Mouse (Mus musculus): ENCODE data around the gene Sspn. TPM values are rescaled to one million over a fixed set of nuclear protein-coding genes. Genes with fewer than 3 reads are reported as not detected.

Gene Sspn
- total and polyA plus RNA-seq, 3 experiments: 0.04 to 0.14 (median 0.13) TPM

DNA sequence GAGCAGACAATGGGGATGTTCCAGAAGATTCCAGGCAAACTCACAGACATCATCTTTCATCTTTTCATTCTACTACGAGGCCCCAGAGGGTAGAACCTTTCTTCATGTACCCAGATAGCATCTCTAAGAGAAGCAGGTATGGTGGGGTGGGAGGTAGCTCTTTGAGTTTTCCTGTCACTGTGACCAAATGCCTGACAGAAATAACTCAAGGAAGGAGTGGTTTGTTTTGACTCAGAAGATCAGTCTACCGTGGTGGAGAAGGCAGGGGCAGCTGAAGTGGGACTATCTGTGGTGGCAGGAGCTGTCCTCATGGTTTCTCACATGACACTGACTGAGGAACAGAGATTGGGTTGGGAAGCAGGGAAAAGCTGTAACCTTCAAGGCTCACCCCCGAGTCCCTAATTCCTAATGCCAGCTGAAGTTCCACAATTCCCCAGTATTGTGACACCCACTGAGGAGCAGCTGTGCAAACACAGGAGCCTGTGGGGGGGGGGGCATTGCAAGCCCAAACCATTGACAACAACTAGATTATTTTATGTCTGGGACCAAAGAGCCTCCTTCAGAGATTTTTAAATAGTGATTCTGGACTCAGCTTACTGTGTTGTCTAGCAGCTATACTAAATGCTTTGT, 74.6 kb downstream of the Sspn start:
- Histone ChIP-seq H3K79me2 (replicated peaks; ENCODE audit: control insufficient read depth, extremely low read depth, insufficient read depth, poor library complexity, severe bottlenecking) (no peaks in the 10 kb centered on the region), H3K27me3 (replicated peaks) (no peaks in the 10 kb centered on the region)
- TF ChIP-seq MEF2A (IDR thresholded peaks at IDR 0.05; ENCODE audit: borderline replicate concordance, low read depth, low read length): peak; percentile 93
- no peak for TF ChIP-seq SMC3 (IDR thresholded peaks at IDR 0.05; ENCODE audit: low read depth, low read length)
- TF ChIP-seq HCFC1 (IDR thresholded peaks at IDR 0.05; ENCODE audit: low read depth, low read length): 0 out of 2 replicates have a peak, but pooled peaks have one; percentile 9
- no peak for TF ChIP-seq POLR2AphosphoS2 (IDR thresholded peaks at IDR 0.05; ENCODE audit: low read depth, low read length)
- TF ChIP-seq ETS1 (conservative IDR thresholded peaks at IDR 0.05; ENCODE audit: low read depth, low read length): peak; percentile 79
- peak; percentile 55; the same call in 1 of the 2 replicates for TF ChIP-seq JUND (conservative IDR thresholded peaks at IDR 0.05; ENCODE audit: low read depth, low read length)
- TF ChIP-seq CHD1 (IDR thresholded peaks at IDR 0.05; ENCODE audit: low read depth, low read length): no peak
- TF ChIP-seq ZNF384 (IDR thresholded peaks at IDR 0.05; ENCODE audit: low read depth, low read length): no peak
- peak; percentile 85 for TF ChIP-seq EP300 (IDR thresholded peaks at IDR 0.05; ENCODE audit: low read length)
- no peak for TF ChIP-seq ZMIZ1 (IDR thresholded peaks at IDR 0.05; ENCODE audit: low read depth, low read length)
- peak; percentile 76 for TF ChIP-seq BHLHE40 (IDR thresholded peaks at IDR 0.05; ENCODE audit: low read depth, low read length)
- no peak for TF ChIP-seq ZC3H11A (IDR thresholded peaks at IDR 0.05; ENCODE audit: low read depth, low read length)
- 0 out of 2 replicates have a peak, but pooled peaks have one; percentile 24 for TF ChIP-seq E2F4 (IDR thresholded peaks at IDR 0.05; ENCODE audit: insufficient replicate concordance, low read depth, low read length)
- 0 out of 2 replicates have a peak, but pooled peaks have one; percentile 20 for TF ChIP-seq MAX (IDR thresholded peaks at IDR 0.05; ENCODE audit: low read length)
- TF ChIP-seq JUN (IDR thresholded peaks at IDR 0.05; ENCODE audit: insufficient read depth, low read depth, low read length): peak; percentile 6; the same call in 1 of the 2 replicates
- peak; percentile 49; the same call in 1 of the 2 replicates for TF ChIP-seq TCF12 (IDR thresholded peaks at IDR 0.05; ENCODE audit: low read depth, low read length)
- TF ChIP-seq IRF4 (IDR thresholded peaks at IDR 0.05; ENCODE audit: low read depth, low read length): peak; percentile 88
- no peak for TF ChIP-seq USF1 (IDR thresholded peaks at IDR 0.05; ENCODE audit: low read depth, low read length)
- 0 out of 2 replicates have a peak, but pooled peaks have one; percentile 24 for TF ChIP-seq CHD2 (IDR thresholded peaks at IDR 0.05; ENCODE audit: low read length)
- TF ChIP-seq USF2 (conservative IDR thresholded peaks at IDR 0.05; ENCODE audit: low read depth, low read length): no peak
- no peak for TF ChIP-seq SIN3A (IDR thresholded peaks at IDR 0.05; ENCODE audit: low read length)
- TF ChIP-seq POLR2A (IDR thresholded peaks at IDR 0.05; ENCODE audit: low read depth, low read length): no peak
- 0 out of 2 replicates have a peak, but pooled peaks have one; percentile 17 for TF ChIP-seq MAFK (IDR thresholded peaks at IDR 0.05; ENCODE audit: insufficient replicate concordance, low read length)
- peak; percentile 60; the same call in 1 of the 2 replicates for TF ChIP-seq MYC (IDR thresholded peaks at IDR 0.05; ENCODE audit: low read depth, low read length)
- no peak for TF ChIP-seq CTCF (conservative IDR thresholded peaks at IDR 0.05 in 1 of 2, IDR thresholded peaks at IDR 0.05 in 1 of 2; ENCODE audit: low read depth in 2 of 2, low read length in 2 of 2)
- TF ChIP-seq RAD21 (IDR thresholded peaks at IDR 0.05; ENCODE audit: low read depth, low read length): no peak
- no peak for TF ChIP-seq ELF1 (IDR thresholded peaks at IDR 0.05; ENCODE audit: low read depth, low read length)
- no peak for TF ChIP-seq NELFE (IDR thresholded peaks at IDR 0.05; ENCODE audit: low read depth, low read length)
- 0 out of 2 replicates have a peak, but pooled peaks have one; percentile 46 for TF ChIP-seq RCOR1 (conservative IDR thresholded peaks at IDR 0.05; ENCODE audit: low read depth, low read length)

More for the DNA sequence above, 74.6 kb downstream of the Sspn start:
- dilution Hi-C loops (cut with MboI; ENCODE audit: extremely low pct_ligation_motif_present, extremely low pct_unique_long_range_greater_than_20kb, low sequenced_read_pairs): no loop called here
- Histone ChIP-seq H3K4me2 (ENCODE audit: insufficient read depth, low read depth, poor library complexity, severe bottlenecking) (no peak overlapping the region), H3K9ac (ENCODE audit: insufficient read depth, low read depth) (no peak overlapping the region), H3K4me3 (replicated peaks in 1 of 3; ENCODE audit: low read depth in 2 of 3, low read length in 2 of 3, poor library complexity in 1 of 3) (peak overlapping the region in 1 of 3 experiments; percentile 10), H3K27ac (ENCODE audit: insufficient read depth, low read depth) (peak overlapping the region; percentile 10; the same call in 1 of the 2 replicates), H3K4me1 (ENCODE audit: control insufficient read depth in 1 of 2, insufficient read depth in 2 of 2) (peaks cover 50 to 83% of the 10 kb centered on the region in 2 experiments), H3K9me3 (replicated peaks; ENCODE audit: low read length) (no peaks in the 10 kb centered on the region), H3K36me3 (replicated peaks in 1 of 2; ENCODE audit: control insufficient read depth in 1 of 2, insufficient read depth in 1 of 2, low read length in 1 of 2) (peaks cover 0 to 15% of the 10 kb centered on the region in 2 experiments)
- in situ Hi-C loops (cut with MboI; ENCODE audit: low pct_ligation_motif_present, low pct_unique_long_range_greater_than_20kb, low sequenced_read_pairs): no loop called here
- DNase-seq (ENCODE audit: extremely low read depth): peak; percentile 45

All from CH12.LX (cell line).